Mouse (Mus musculus) cerebellum, postnatal 4 days (tissue): ENCODE results near the gene Parva.
A peak's percentile ranks its signal among the peaks of the same experiment; 100 is the strongest.

Experiments used
- DNase-seq, 2 experiments: peaks; one replicate each; pipeline ENCODE4 v3.0.0; 2022; ENCODE audit warnings: low spot score in 2 of 2, mixed read lengths in 1 of 2

Gene Parva

GRCm38 (mm10) chr7:112603496-112604170, 176.3 kb downstream of the Parva start:
- DNase-seq: no peak

GRCm38 (mm10) chr7:112604209-112604608, 176.9 kb downstream of the Parva start:
- peak in 1 of 2 experiments; percentile 48 for DNase-seq

GRCm38 (mm10) chr7:112614046-112614790, 186.9 kb downstream of the Parva start:
- no peak for DNase-seq

- no peak for DNase-seq
Observed at GRCm38 (mm10) chr7:112614791-112615668, 187.7 kb downstream of the Parva start.

- no peak for DNase-seq
Observed at GRCm38 (mm10) chr7:112620322-112621179, 193.2 kb downstream of the Parva start.

- DNase-seq: no peak
Observed at GRCm38 (mm10) chr7:112627481-112627880, 200.2 kb downstream of the Parva start.

- DNase-seq: no peak
Observed at GRCm38 (mm10) chr7:112634505-112635213, 207.4 kb downstream of the Parva start.

GRCm38 (mm10) chr7:112635936-112636335, 208.6 kb downstream of the Parva start:
- no peak for DNase-seq
